Mouse (Mus musculus) forebrain, postnatal 0 days (tissue): ENCODE measurements at regions not wholly inside any gene's neighbourhood (a gene's known extent, or its start where the extent isn't known, plus 50 kb on each side); places are given as distances from the start of the nearest gene placed in this dataset.
A peak's percentile ranks its signal among the peaks of the same experiment; 100 is the strongest.

Experiments
- ATAC-seq: fragments of 200-750 bp; cut with Nextera tagmentation; 2 replicates; pipeline ENCODE4 v1.8.0; 2017; ENCODE audit warnings: mild to moderate bottlenecking, moderate library complexity
- DNase-seq: peaks from one replicate; pipeline ENCODE4 v3.0.0-alpha.2; 2015
- H3K27ac ChIP-seq: fragments of 300-500 bp; sonication (generic); 2 replicates; pipeline ENCODE4 v1.5.1; 2014; ENCODE audit warnings: low read depth, mild to moderate bottlenecking, antibody characterized with exemption, low read length, moderate library complexity, mixed read lengths
- H3K27me3 ChIP-seq: fragments of 300-500 bp; sonication (generic); 2 replicates; pipeline ENCODE4 v1.6.1; 2014; ENCODE audit warnings: mild to moderate bottlenecking, low read length, mixed read lengths; ENCODE audit not compliant: insufficient read depth
- H3K36me3 ChIP-seq: fragments of 300-500 bp; sonication (generic); 2 replicates; pipeline ENCODE4 v1.6.1; 2014; ENCODE audit warnings: mild to moderate bottlenecking, moderate library complexity; ENCODE audit not compliant: insufficient read depth
- H3K4me1 ChIP-seq: fragments of 300-500 bp; sonication (generic); 2 replicates; pipeline ENCODE4 v1.6.1; 2014; ENCODE audit warnings: antibody characterized with exemption; ENCODE audit not compliant: insufficient read depth
- H3K4me2 ChIP-seq: fragments of 300-500 bp; sonication (generic); 2 replicates; pipeline ENCODE4 v1.6.1; 2014; ENCODE audit warnings: low read depth, mild to moderate bottlenecking, moderate library complexity
- H3K4me3 ChIP-seq: fragments of 300-500 bp; sonication (generic); 2 replicates; pipeline ENCODE4 v1.5.1; 2014; ENCODE audit warnings: low read depth, low read length, mixed read lengths
- H3K9ac ChIP-seq: fragments of 300-500 bp; sonication (generic); 2 replicates; pipeline ENCODE4 v1.6.1; 2014; ENCODE audit warnings: mild to moderate bottlenecking
- H3K9me3 ChIP-seq: fragments of 300-500 bp; sonication (generic); 2 replicates; pipeline ENCODE4 v1.6.1; 2016; ENCODE audit warnings: low read length
- CTCF ChIP-seq: sonication (generic); IDR thresholded peaks from 2 replicates; pipeline ENCODE4 v1.5.1; 2016; ENCODE audit warnings: antibody characterized with exemption, control low read depth, low read depth
- WGBS: fragments of 180-500 bp; shearing (Covaris S2); extraction: QIAGEN DNeasy Blood & Tissue Kit; methylation state at CpG from one replicate; pipeline ENCODE4 v1.1.7; 2014; 5-methylcytosine and 5-hydroxymethylcytosine counted together

DNA sequence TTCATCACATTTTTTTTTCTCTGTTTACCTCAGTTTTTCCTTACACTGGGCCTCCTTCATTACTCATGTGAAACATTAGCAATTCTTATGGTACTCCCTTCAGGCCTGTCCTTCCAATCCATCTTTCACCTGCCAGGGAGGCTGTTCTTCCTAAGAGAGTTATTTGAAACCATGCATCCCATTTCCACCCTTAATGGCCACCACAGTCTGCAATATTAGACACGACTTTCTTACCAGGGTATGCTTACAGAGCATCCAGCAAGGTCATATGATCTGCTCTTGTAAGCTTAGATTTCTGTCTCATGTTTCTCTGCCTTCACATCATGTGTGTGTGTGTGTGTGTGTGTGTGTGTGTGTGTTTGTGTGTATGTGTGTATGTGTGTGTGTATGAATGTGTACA is 739.7 kb upstream of the Frg1 start:
- H3K4me3 ChIP-seq: no peak overlapping the region
- ATAC-seq: no peak
- no peaks in the 10 kb centered on the region for H3K9me3 ChIP-seq
- DNase-seq: no peak
- H3K4me1 ChIP-seq: no peaks in the 10 kb centered on the region
- no peak overlapping the region for H3K27ac ChIP-seq
- H3K4me2 ChIP-seq: no peak overlapping the region
- no peak overlapping the region for H3K9ac ChIP-seq
- 63% methylated on average over 1 of the region's 1 CpGs for WGBS
- H3K27me3 ChIP-seq: no peaks in the 10 kb centered on the region
- no peak for TF ChIP-seq CTCF
- H3K36me3 ChIP-seq: no peaks in the 10 kb centered on the region

GRCm38 (mm10) chr8:42144685-42145084 is 727.8 kb upstream of the Frg1 start:
- WGBS: 87% methylated on average over 5 of the region's 5 CpGs
- no peak for TF ChIP-seq CTCF
- no peak overlapping the region for H3K9ac ChIP-seq
- H3K4me1 ChIP-seq: no peaks in the 10 kb centered on the region
- no peaks in the 10 kb centered on the region for H3K9me3 ChIP-seq
- H3K36me3 ChIP-seq: no peaks in the 10 kb centered on the region
- H3K4me3 ChIP-seq: no peak overlapping the region
- no peaks in the 10 kb centered on the region for H3K27me3 ChIP-seq
- DNase-seq: no peak
- no peak overlapping the region for H3K27ac ChIP-seq
- ATAC-seq: no peak
- no peak overlapping the region for H3K4me2 ChIP-seq

DNA sequence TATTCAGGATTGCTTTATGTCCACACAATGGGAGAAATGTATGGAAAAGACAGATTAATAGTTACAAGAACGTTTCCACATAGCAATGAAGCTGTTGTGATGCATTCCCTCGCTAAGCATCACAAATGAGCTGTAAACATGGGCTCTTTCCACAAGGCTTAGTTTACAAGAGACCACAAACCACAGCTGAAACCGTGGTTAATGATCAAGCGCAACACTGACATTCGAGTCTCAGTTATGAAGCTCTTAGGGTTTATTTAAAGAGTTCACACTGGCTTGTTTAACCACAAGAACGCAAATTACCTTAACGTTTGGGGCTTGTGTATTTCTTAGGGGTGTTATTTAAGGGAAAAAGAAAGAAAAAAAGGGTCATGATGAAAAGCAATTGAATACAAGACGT is 727.3 kb upstream of the Frg1 start:
- DNase-seq (no peak), ATAC-seq (no peak)
- no peak overlapping the region for H3K9ac ChIP-seq
- H3K27ac ChIP-seq: no peak overlapping the region
- no peaks in the 10 kb centered on the region for H3K9me3 ChIP-seq
- TF ChIP-seq CTCF: no peak
- no peaks in the 10 kb centered on the region for H3K27me3 ChIP-seq
- WGBS: 63% methylated on average over 8 of the region's 8 CpGs
- no peaks in the 10 kb centered on the region for H3K36me3 ChIP-seq
- H3K4me3 ChIP-seq: no peak overlapping the region
- H3K4me1 ChIP-seq: no peaks in the 10 kb centered on the region
- no peak overlapping the region for H3K4me2 ChIP-seq

- Histone ChIP-seq H3K36me3 (no peaks in the 10 kb centered on the region), H3K9me3 (no peaks in the 10 kb centered on the region), H3K9ac (no peak overlapping the region), H3K27me3 (no peaks in the 10 kb centered on the region), H3K4me1 (no peaks in the 10 kb centered on the region), H3K4me3 (no peak overlapping the region), H3K27ac (no peak overlapping the region), H3K4me2 (no peak overlapping the region)
- ATAC-seq (no peak), DNase-seq (no peak)
- WGBS: 93% methylated on average over 2 of the region's 2 CpGs
- TF ChIP-seq CTCF: no peak
Measured at GRCm38 (mm10) chr8:42107582-42107981, 690.7 kb upstream of the Frg1 start.

DNA sequence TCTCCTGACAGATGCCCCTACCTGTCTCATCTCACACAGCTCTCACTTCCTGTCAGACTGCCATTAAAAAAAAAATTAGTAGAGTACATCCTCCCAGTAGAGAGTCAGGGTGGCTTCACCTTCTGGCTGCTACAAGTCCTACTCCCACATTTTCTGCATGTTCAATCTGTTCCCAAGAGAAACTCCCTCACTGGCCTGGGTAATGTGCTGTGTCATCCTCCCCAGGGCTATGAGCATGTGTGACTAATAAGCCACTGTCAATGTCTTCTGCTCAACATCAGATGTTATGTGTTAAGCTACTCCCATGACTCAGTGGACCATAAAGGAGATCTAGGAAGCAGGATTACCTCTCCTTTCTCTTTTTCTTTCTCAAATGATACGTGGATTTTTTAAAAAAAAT is 652.4 kb upstream of the Frg1 start:
- H3K9me3 ChIP-seq: no peaks in the 10 kb centered on the region
- H3K4me3 ChIP-seq: no peak overlapping the region
- no peaks in the 10 kb centered on the region for H3K27me3 ChIP-seq
- H3K4me1 ChIP-seq: no peaks in the 10 kb centered on the region
- WGBS: 75% methylated on average over 1 of the region's 1 CpGs
- ATAC-seq: no peak
- TF ChIP-seq CTCF: no peak
- H3K9ac ChIP-seq: no peak overlapping the region
- no peak overlapping the region for H3K4me2 ChIP-seq
- H3K36me3 ChIP-seq: no peaks in the 10 kb centered on the region
- H3K27ac ChIP-seq: no peak overlapping the region
- no peak for DNase-seq

- DNase-seq: no peak
- TF ChIP-seq CTCF: no peak
- H3K4me3 ChIP-seq: no peak overlapping the region
Measured at GRCm38 (mm10) chr8:42043526-42043925, 626.7 kb upstream of the Frg1 start.

DNA sequence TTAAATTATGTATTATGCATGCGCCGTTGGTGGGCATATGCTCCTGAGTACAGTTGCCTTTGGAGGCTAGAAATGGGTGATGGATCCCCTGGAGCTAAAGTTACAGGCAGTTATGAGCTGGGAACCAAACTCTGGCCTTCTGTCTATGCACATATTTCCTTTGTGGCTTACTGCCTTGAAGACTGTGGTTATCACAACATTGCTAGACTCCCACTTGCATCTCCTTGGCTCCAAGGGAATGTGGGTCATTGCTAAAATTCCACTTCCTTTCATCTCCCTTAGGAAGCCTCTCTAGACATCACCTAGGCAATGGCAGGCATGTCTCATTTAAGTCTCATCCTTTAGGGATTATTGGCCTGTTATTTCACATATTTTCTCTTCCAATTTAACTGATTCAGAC is 622.4 kb upstream of the Frg1 start:
- Histone ChIP-seq H3K9me3 (no peaks in the 10 kb centered on the region), H3K4me1 (no peaks in the 10 kb centered on the region), H3K9ac (no peak overlapping the region), H3K4me2 (no peak overlapping the region), H3K36me3 (no peaks in the 10 kb centered on the region), H3K27ac (no peak overlapping the region), H3K4me3 (no peak overlapping the region), H3K27me3 (no peaks in the 10 kb centered on the region)
- no peak for TF ChIP-seq CTCF
- WGBS: 87% methylated on average over 2 of the region's 2 CpGs
- ATAC-seq: peak; percentile 10; the same call in 1 of the 2 replicates
- DNase-seq: no peak

More at GRCm38 (mm10) chr8:42043526-42043925, 626.7 kb upstream of the Frg1 start:
- no peak overlapping the region for H3K27ac ChIP-seq
- H3K27me3 ChIP-seq: no peaks in the 10 kb centered on the region
- 54% methylated on average over 5 of the region's 5 CpGs for WGBS
- H3K9me3 ChIP-seq: no peaks in the 10 kb centered on the region
- H3K4me2 ChIP-seq: no peak overlapping the region
- no peak for ATAC-seq
- no peaks in the 10 kb centered on the region for H3K36me3 ChIP-seq
- H3K9ac ChIP-seq: no peak overlapping the region
- H3K4me1 ChIP-seq: no peaks in the 10 kb centered on the region

- Histone ChIP-seq H3K36me3 (no peaks in the 10 kb centered on the region), H3K27ac (no peak overlapping the region), H3K4me2 (no peak overlapping the region), H3K9ac (no peak overlapping the region), H3K4me1 (no peaks in the 10 kb centered on the region), H3K27me3 (no peaks in the 10 kb centered on the region), H3K4me3 (no peak overlapping the region), H3K9me3 (no peaks in the 10 kb centered on the region)
- DNase-seq (no peak), ATAC-seq (no peak)
- no peak for TF ChIP-seq CTCF
- WGBS: 72% methylated on average over 1 of the region's 1 CpGs
Measured at GRCm38 (mm10) chr8:42026934-42027333, 610.1 kb upstream of the Frg1 start.
